Mouse (Mus musculus) liver, postnatal 0 days (tissue): ENCODE measurements around the gene Vapa.

ENCODE experiments used
- CTCF ChIP-seq: sonication (generic); IDR thresholded peaks from 2 replicates; pipeline ENCODE4 v1.5.1; 2016; ENCODE audit warnings: antibody characterized with exemption, low read depth
- EP300 ChIP-seq: IDR thresholded peaks from 2 replicates; pipeline ENCODE4 v1.6.1; 2016; ENCODE audit warnings: antibody characterized with exemption, low read depth, mild to moderate bottlenecking

GRCm38 (mm10) chr17:65648371-65649174 lies 35.2 kb upstream of the Vapa start:
- TF ChIP-seq CTCF = no peak
- TF ChIP-seq EP300 = no peak
